Mouse (Mus musculus): ENCODE measurements around the gene Gm49601. TPM values are rescaled to one million over a fixed set of nuclear protein-coding genes. Genes with fewer than 3 reads are reported as not detected.

Gene Gm49601
- polyA plus RNA-seq (2015; fragmentation: Nextera tagmentation; extraction: Ambion mirVana) = 5.9 and 6.0 TPM in 2 replicates

GRCm38 (mm10) chr16:18626376-18626878, at the start of gene Gm49601:
Gm49601 (minus strand) TSS chr16:18626427.
- peak; percentile 24 for ATAC-seq (ENCODE audit: low FRiP score, low read depth)
- no peaks in the 10 kb centered on the region for H3K9me3 ChIP-seq
- peak within 1 kb of the TSS; percentile 57 for H3K4me3 ChIP-seq
- H3K36me3 ChIP-seq = peaks cover 31% of the 10 kb centered on the region
- H3K4me1 ChIP-seq = peaks cover 43% of the 10 kb centered on the region
- peak within 1 kb of the TSS; percentile 87 for H3K4me2 ChIP-seq (replicated peaks)
- peak within 1 kb of the TSS; percentile 65 for H3K9ac ChIP-seq
- H3K27me3 ChIP-seq = peaks cover 68% of the 10 kb centered on the region
- under 1% methylated on average over 65 of the region's 65 CpGs for WGBS
- no peak within 1 kb of the TSS for H3K27ac ChIP-seq

- no peak overlapping the region for H3K9ac ChIP-seq
- no peaks in the 10 kb centered on the region for H3K4me1 ChIP-seq
- no peak overlapping the region for H3K27ac ChIP-seq
- H3K9me3 ChIP-seq = no peaks in the 10 kb centered on the region
- ATAC-seq (ENCODE audit: low FRiP score, low read depth) = no peak
- H3K4me2 ChIP-seq (replicated peaks) = no peak overlapping the region
- H3K4me3 ChIP-seq = no peak overlapping the region
- no peaks in the 10 kb centered on the region for H3K27me3 ChIP-seq
- WGBS = 78% methylated on average over 3 of the region's 3 CpGs
- H3K36me3 ChIP-seq = no peaks in the 10 kb centered on the region
Observed at GRCm38 (mm10) chr16:18673005-18673404, 46.8 kb upstream of the Gm49601 start.

DNA sequence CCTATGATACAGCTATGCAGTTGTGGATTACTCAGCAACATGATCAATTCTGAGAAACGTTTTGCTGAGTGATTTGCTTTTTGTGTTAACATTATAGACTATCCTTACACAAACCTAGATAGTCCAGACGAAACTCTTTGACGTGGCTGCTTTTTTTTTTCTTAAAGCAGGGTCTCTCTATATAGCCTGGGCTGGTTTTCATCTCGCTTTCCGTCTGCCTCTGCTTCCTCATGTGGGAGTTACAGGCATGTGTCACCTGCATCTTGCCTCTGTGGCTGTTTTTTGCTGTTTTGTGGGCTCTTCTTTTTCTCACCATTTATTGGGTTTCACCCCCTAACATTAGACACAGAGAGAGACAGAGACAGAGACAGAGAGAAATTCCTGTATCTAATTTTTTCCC, 45.8 kb upstream of the Gm49601 start:
- H3K4me1 ChIP-seq = no peaks in the 10 kb centered on the region
- ATAC-seq (ENCODE audit: low FRiP score, low read depth) = no peak
- 64% methylated on average over 5 of the region's 5 CpGs for WGBS
- H3K27ac ChIP-seq = no peak overlapping the region
- no peaks in the 10 kb centered on the region for H3K9me3 ChIP-seq
- no peak overlapping the region for H3K4me2 ChIP-seq (replicated peaks)
- H3K27me3 ChIP-seq = no peaks in the 10 kb centered on the region
- no peaks in the 10 kb centered on the region for H3K36me3 ChIP-seq
- no peak overlapping the region for H3K4me3 ChIP-seq
- H3K9ac ChIP-seq = no peak overlapping the region

DNA sequence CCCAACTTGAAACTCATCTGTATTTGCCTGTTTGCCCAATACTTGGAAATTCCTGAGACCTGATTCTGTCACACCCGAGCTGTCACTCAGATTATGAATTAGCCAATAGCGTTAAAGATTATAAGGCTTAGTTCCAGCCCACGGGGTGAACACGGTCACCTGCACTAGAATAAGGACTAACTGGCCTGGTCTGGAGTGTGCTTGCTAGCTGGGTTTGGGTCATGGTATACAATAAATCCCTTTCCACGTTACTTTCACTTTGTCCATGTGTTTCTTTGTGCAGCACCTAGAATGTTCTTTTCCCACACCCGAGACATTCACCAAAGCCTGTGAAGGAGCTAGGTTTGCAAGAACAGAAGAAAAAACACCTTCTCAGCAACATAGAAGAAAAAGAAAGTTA, 43.7 kb upstream of the Gm49601 start:
- H3K27ac ChIP-seq = no peak overlapping the region
- no peak overlapping the region for H3K9ac ChIP-seq
- no peak overlapping the region for H3K4me3 ChIP-seq
- no peaks in the 10 kb centered on the region for H3K27me3 ChIP-seq
- 75% methylated on average over 6 of the region's 6 CpGs for WGBS
- no peak overlapping the region for H3K4me2 ChIP-seq (replicated peaks)
- no peak for ATAC-seq (ENCODE audit: low FRiP score, low read depth)
- no peaks in the 10 kb centered on the region for H3K36me3 ChIP-seq
- no peaks in the 10 kb centered on the region for H3K9me3 ChIP-seq
- H3K4me1 ChIP-seq = no peaks in the 10 kb centered on the region

- ATAC-seq (ENCODE audit: low FRiP score, low read depth) = no peak
- Histone ChIP-seq H3K9me3 (peaks cover 4% of the 10 kb centered on the region; the same call in 1 of the 2 replicates), H3K4me3 (no peak overlapping the region), H3K4me1 (peaks cover 8% of the 10 kb centered on the region), H3K36me3 (no peaks in the 10 kb centered on the region), H3K27ac (no peak overlapping the region), H3K27me3 (no peaks in the 10 kb centered on the region), H3K9ac (no peak overlapping the region), H3K4me2 (replicated peaks) (no peak overlapping the region)
- WGBS = 76% methylated on average over 4 of the region's 4 CpGs
Observed at GRCm38 (mm10) chr16:18658597-18658996, 32.4 kb upstream of the Gm49601 start.

GRCm38 (mm10) chr16:18655372-18656098, 29.3 kb upstream of the Gm49601 start:
- H3K36me3 ChIP-seq = no peaks in the 10 kb centered on the region
- no peak overlapping the region; the same call in 1 of the 2 replicates for H3K27ac ChIP-seq
- no peak overlapping the region for H3K4me3 ChIP-seq
- peaks cover 8% of the 10 kb centered on the region for H3K4me1 ChIP-seq
- H3K4me2 ChIP-seq (replicated peaks) = no peak overlapping the region
- peaks cover 4% of the 10 kb centered on the region; the same call in 1 of the 2 replicates for H3K9me3 ChIP-seq
- no peak overlapping the region for H3K9ac ChIP-seq
- no peak for ATAC-seq (ENCODE audit: low FRiP score, low read depth)
- WGBS = 45% methylated on average over 5 of the region's 5 CpGs
- H3K27me3 ChIP-seq = no peaks in the 10 kb centered on the region

GRCm38 (mm10) chr16:18653290-18654160, 27.3 kb upstream of the Gm49601 start:
- no peaks in the 10 kb centered on the region for H3K36me3 ChIP-seq
- ATAC-seq (ENCODE audit: low FRiP score, low read depth) = no peak
- H3K9ac ChIP-seq = no peak overlapping the region
- H3K27ac ChIP-seq = no peak overlapping the region
- H3K4me2 ChIP-seq (replicated peaks) = no peak overlapping the region
- H3K9me3 ChIP-seq = no peaks in the 10 kb centered on the region
- no peaks in the 10 kb centered on the region for H3K27me3 ChIP-seq
- H3K4me3 ChIP-seq = no peak overlapping the region
- peaks cover 8% of the 10 kb centered on the region for H3K4me1 ChIP-seq
- WGBS = 82% methylated on average over 6 of the region's 6 CpGs

DNA sequence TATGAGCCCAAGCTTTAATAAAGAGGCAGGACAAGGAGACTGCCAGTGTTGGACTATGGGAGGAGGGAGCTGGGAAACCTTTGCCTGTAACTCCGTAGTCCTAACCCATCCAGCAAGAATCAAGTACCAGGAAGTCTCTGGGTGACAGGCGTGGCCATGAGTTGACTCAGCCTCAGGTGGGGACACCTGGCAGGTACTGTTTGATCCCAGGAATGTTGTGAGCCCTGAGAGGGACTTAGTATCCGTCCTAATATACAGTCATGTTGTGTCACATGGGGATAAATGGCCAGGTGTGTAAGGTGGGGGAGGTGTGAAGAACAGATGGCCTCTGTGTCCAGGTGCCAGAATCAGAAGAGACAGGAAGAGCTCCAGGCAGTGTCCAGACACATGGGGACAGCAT, 22.9 kb upstream of the Gm49601 start:
- Histone ChIP-seq H3K27ac (no peak overlapping the region), H3K9me3 (no peaks in the 10 kb centered on the region), H3K4me3 (no peak overlapping the region), H3K27me3 (no peaks in the 10 kb centered on the region), H3K36me3 (no peaks in the 10 kb centered on the region), H3K4me2 (replicated peaks) (no peak overlapping the region), H3K4me1 (peaks cover 11% of the 10 kb centered on the region; the same call in 1 of the 2 replicates), H3K9ac (no peak overlapping the region)
- 56% methylated on average over 3 of the region's 3 CpGs for WGBS
- no peak for ATAC-seq (ENCODE audit: low FRiP score, low read depth)

DNA sequence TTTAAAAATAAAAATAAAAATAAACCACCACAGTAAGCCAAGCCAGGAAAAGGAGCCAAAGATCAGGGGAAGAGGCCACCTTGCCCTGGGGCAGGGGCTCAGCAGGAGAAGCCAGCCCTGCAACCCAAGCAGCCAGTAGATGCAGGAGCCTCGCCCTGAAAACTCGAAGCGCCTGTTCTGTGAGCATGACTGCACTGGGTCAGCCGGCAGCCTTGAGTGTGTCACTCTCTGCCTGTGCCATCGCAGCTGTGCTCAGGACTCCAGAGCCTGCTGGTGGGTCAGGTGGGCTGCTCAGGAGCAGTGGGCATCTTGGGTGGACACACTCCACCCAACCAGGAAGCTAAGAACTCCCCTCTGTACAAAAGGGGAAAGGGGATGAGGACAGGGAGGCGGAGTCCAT, 19.1 kb upstream of the Gm49601 start:
- Histone ChIP-seq H3K9ac (no peak overlapping the region), H3K4me1 (peaks cover 11% of the 10 kb centered on the region; the same call in 1 of the 2 replicates), H3K9me3 (no peaks in the 10 kb centered on the region), H3K4me2 (replicated peaks) (no peak overlapping the region), H3K27me3 (no peaks in the 10 kb centered on the region), H3K4me3 (no peak overlapping the region), H3K27ac (peak overlapping the region; percentile 48), H3K36me3 (no peaks in the 10 kb centered on the region)
- 0 out of 2 replicates have a peak, but pooled peaks have one; percentile 21 for ATAC-seq (ENCODE audit: low FRiP score, low read depth)
- WGBS = 68% methylated on average over 6 of the region's 6 CpGs

GRCm38 (mm10) chr16:18644485-18644884, 18.3 kb upstream of the Gm49601 start:
- ATAC-seq (ENCODE audit: low FRiP score, low read depth) = no peak
- Histone ChIP-seq H3K27me3 (no peaks in the 10 kb centered on the region), H3K4me2 (replicated peaks) (no peak overlapping the region), H3K27ac (no peak overlapping the region), H3K9me3 (no peaks in the 10 kb centered on the region), H3K4me1 (peaks cover 11% of the 10 kb centered on the region; the same call in 1 of the 2 replicates), H3K36me3 (no peaks in the 10 kb centered on the region), H3K4me3 (no peak overlapping the region), H3K9ac (no peak overlapping the region)
- WGBS = 73% methylated on average over 4 of the region's 4 CpGs

DNA sequence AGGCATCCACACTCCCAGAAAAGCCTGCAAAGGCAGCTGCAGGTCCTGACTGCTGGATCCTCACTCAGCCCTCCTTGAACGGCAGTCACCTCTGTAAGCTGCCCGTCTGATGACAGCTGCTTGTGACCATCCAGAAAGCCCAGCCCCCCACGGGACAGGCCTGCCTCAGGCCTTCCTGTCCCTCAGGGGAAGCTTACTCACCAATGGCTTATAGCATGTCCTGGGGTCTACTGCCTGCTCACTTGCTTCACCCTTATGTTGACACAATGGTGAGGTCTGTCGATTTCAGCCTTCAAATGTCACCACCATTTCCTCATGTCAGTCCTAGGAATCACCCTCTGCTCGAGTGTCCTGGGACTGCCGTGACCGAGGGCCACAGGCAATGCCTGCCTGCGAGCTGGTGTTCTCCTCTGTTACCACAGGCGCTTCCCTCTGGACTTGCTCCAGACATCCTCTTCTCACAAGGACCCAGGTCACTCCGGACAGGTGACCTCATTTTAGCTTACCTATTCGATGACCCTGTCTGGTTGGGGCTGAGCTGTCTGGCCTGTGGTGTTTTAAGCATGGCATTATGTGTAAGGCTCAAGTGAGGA, 17.3 kb upstream of the Gm49601 start:
- WGBS = 75% methylated on average over 11 of the region's 11 CpGs
- Histone ChIP-seq H3K4me3 (no peak overlapping the region), H3K9me3 (no peaks in the 10 kb centered on the region), H3K4me2 (replicated peaks) (no peak overlapping the region), H3K36me3 (no peaks in the 10 kb centered on the region), H3K27ac (no peak overlapping the region), H3K4me1 (peaks cover 11% of the 10 kb centered on the region; the same call in 1 of the 2 replicates), H3K27me3 (no peaks in the 10 kb centered on the region), H3K9ac (no peak overlapping the region)
- ATAC-seq (ENCODE audit: low FRiP score, low read depth) = 0 out of 2 replicates have a peak, but pooled peaks have one; percentile 24
